Mouse (Mus musculus) limb, embryonic 13.5 days (tissue): ENCODE measurements around the gene Ankrd36. TPM values are rescaled to one million over a fixed set of nuclear protein-coding genes. Genes with fewer than 3 reads are reported as not detected.
A peak's percentile ranks its signal among the peaks of the same experiment; 100 is the strongest.
"Not testable (repeated sequence)": the region's sequence is repeated elsewhere in the genome, so short reads cannot be mapped to it uniquely, and the experiment has no call there.

ENCODE experiments used
- ATAC-seq: fragments of 200-750 bp; cut with Nextera tagmentation; 2 replicates; pipeline ENCODE4 v1.8.0; 2017; ENCODE audit warnings: low read depth, moderate number of reproducible peaks, moderate TSS enrichment; ENCODE audit not compliant: low FRiP score
- H3K27ac ChIP-seq: fragments of 300-500 bp; sonication (generic); 2 replicates; pipeline ENCODE4 v1.5.1; 2015; ENCODE audit warnings: inconsistent platforms, mild to moderate bottlenecking, moderate library complexity
- H3K27me3 ChIP-seq: fragments of 300-500 bp; sonication (generic); 2 replicates; pipeline ENCODE4 v1.6.1; 2015; ENCODE audit warnings: mild to moderate bottlenecking, inconsistent platforms
- H3K36me3 ChIP-seq: fragments of 300-500 bp; sonication (generic); 2 replicates; pipeline ENCODE4 v1.6.1; 2015; ENCODE audit warnings: inconsistent platforms, mild to moderate bottlenecking, moderate library complexity
- H3K4me1 ChIP-seq: fragments of 300-500 bp; sonication (generic); 2 replicates; pipeline ENCODE4 v1.6.1; 2015; ENCODE audit warnings: inconsistent platforms
- H3K4me2 ChIP-seq: fragments of 300-500 bp; sonication (generic); replicated peaks from 2 replicates; pipeline ENCODE4 v1.6.1; 2015; ENCODE audit warnings: inconsistent platforms, mild to moderate bottlenecking, moderate library complexity
- H3K4me3 ChIP-seq: fragments of 300-500 bp; sonication (generic); 2 replicates; pipeline ENCODE4 v1.5.1; 2015; ENCODE audit warnings: moderate library complexity, mild to moderate bottlenecking, inconsistent platforms
- H3K9ac ChIP-seq: fragments of 300-500 bp; sonication (generic); 2 replicates; pipeline ENCODE4 v1.6.1; 2015; ENCODE audit warnings: mild to moderate bottlenecking, inconsistent platforms
- H3K9me3 ChIP-seq: fragments of 300-500 bp; sonication (generic); 2 replicates; pipeline ENCODE4 v1.6.1; 2016; ENCODE audit warnings: inconsistent platforms
- WGBS: fragments of 180-500 bp; shearing (Covaris S2); methylation state at CpG from one replicate; pipeline ENCODE4 v1.1.7; 2015; 5-methylcytosine and 5-hydroxymethylcytosine counted together
- polyA plus RNA-seq: library from polyadenylated mRNA; unstranded; fragments of >200 nt; fragmentation: Nextera tagmentation; extraction: Ambion mirVana; gene quantifications from 2 replicates; pipeline ENCODE4 v1.2.1, GENCODE M21; 2015

Gene Ankrd36
- polyA plus RNA-seq, 1 experiment from 2014 or later: 0.10 TPM

DNA sequence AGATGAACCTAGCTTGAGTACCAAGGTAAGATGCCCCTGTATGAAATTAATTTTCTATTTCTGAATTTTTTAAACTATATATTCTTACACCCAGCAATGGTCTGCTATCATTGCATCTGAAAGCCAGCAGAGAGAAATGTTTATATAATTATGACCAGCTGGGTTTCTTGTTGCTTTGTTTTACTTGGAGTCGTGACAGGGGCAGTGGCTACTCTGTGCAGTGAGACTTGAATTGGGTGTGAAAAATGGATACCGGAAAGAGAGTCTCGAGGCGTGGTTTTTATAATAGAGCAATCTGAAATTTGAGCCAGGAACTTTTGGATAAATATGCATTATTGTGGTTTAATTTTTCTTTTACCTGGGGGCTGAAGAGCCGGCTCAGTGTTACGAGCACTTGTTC is 27.3 kb downstream of the Ankrd36 start:
- Histone ChIP-seq H3K27ac (no peak overlapping the region), H3K9me3 (no peaks in the 10 kb centered on the region), H3K27me3 (no peaks in the 10 kb centered on the region), H3K4me3 (no peak overlapping the region), H3K9ac (no peak overlapping the region), H3K4me1 (0 out of 2 replicates have a peak, but pooled peaks cover 4% of the 10 kb centered on the region), H3K36me3 (no peaks in the 10 kb centered on the region), H3K4me2 (no peak overlapping the region)
- no peak for ATAC-seq
- WGBS: 63% methylated on average over 6 of the region's 6 CpGs

DNA sequence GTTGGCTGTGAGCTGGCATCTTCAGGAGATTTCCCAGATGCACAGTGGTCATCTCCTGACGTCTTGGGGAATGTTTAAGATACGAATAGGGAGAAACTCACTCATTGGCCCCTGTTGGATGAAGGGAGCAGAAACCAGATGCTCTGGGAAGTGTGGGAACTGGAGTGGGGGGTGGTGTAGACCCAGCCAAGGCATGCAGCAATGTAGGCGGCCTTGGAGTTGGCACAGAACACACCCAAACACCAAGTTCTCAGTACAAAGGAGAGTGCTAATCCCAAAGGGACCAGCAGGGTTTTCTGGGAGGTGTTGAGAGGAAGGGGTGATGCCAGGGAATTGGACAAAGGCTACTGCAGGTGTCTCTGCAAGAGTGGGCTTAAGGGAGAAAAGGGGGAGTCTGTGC is 35.9 kb downstream of the Ankrd36 start:
- Histone ChIP-seq H3K4me3 (no peak overlapping the region), H3K9me3 (peaks cover 6% of the 10 kb centered on the region; the same call in 1 of the 2 replicates), H3K9ac (no peak overlapping the region), H3K27ac (no peak overlapping the region), H3K27me3 (no peaks in the 10 kb centered on the region), H3K36me3 (no peaks in the 10 kb centered on the region), H3K4me2 (no peak overlapping the region), H3K4me1 (no peaks in the 10 kb centered on the region)
- 81% methylated on average over 3 of the region's 3 CpGs for WGBS
- ATAC-seq: no peak

DNA sequence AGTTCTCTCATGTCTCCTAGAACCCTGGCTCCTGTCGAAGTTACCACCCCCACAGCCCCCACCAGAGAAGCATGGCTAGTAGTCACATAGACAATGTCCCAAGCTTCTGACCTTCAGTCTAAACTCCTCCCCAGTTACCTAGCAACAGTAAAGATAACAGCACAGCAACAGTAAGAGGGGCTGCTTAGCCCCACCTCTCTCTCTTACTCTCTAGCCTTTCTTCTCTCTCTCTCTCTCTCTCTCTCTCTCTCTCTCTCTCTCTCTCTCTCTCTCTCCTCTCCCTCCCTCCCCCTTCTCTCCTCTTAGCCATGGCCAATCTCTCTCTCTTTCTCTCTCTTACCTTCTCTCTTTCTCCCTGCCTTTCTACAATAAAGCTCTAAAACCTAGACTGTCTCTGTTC is 42.4 kb downstream of the Ankrd36 start:
- not testable (repeated sequence) for H3K27ac ChIP-seq, H3K36me3 ChIP-seq, H3K4me2 ChIP-seq, ATAC-seq, H3K9ac ChIP-seq, H3K4me3 ChIP-seq, H3K27me3 ChIP-seq, H3K4me1 ChIP-seq
- WGBS: 73% methylated on average over 1 of the region's 1 CpGs
- peaks cover 10% of the 10 kb centered on the region for H3K9me3 ChIP-seq

DNA sequence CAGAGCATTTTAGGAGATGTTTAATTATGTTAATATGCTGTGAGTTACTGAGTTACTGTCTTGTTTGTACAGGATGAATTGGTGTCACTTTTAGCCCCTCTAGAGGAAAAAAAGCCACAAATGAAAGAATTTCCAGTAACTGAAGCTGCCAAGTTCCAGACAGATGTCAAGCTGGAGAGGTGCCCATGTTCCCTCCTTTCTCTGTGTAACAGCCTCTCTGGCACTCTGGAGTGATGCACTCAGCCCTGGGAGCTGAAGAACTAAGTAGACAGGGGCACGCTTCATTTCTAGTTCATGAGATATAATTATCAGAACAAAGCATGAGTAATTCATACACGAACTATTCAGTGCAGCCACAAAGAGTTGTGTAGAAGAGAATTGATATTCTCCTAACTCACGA is 45.0 kb downstream of the Ankrd36 start:
- Histone ChIP-seq H3K4me2 (no peak overlapping the region), H3K36me3 (no peaks in the 10 kb centered on the region), H3K9me3 (peaks cover 10% of the 10 kb centered on the region), H3K27ac (no peak overlapping the region), H3K9ac (no peak overlapping the region), H3K4me1 (no peaks in the 10 kb centered on the region), H3K4me3 (no peak overlapping the region), H3K27me3 (no peaks in the 10 kb centered on the region)
- WGBS: 87% methylated on average over 3 of the region's 3 CpGs
- ATAC-seq: no peak

DNA sequence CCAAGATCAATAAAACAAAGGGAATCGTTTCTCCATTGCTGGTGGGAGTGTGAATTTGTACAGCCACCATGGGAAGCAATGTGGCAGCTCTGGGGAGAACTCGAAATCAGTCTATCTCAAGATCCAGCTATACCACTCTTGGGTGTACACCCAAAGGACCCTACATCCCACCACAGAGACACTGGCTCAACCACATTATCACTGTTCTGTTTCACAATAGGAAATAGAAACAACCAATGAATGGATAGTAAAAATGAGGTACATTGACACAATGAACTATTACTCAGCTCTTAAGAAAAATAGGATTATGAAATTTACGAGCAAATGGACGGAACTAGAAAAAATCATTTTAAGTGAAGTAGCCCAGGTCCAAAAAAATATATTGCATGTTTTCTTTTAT is 55.6 kb downstream of the Ankrd36 start:
- ATAC-seq: no peak
- Histone ChIP-seq H3K4me1 (no peaks in the 10 kb centered on the region), H3K27me3 (no peaks in the 10 kb centered on the region), H3K36me3 (no peaks in the 10 kb centered on the region), H3K27ac (no peak overlapping the region), H3K9ac (no peak overlapping the region), H3K4me3 (no peak overlapping the region), H3K9me3 (no peaks in the 10 kb centered on the region), H3K4me2 (no peak overlapping the region)
- 80% methylated on average over 4 of the region's 4 CpGs for WGBS

DNA sequence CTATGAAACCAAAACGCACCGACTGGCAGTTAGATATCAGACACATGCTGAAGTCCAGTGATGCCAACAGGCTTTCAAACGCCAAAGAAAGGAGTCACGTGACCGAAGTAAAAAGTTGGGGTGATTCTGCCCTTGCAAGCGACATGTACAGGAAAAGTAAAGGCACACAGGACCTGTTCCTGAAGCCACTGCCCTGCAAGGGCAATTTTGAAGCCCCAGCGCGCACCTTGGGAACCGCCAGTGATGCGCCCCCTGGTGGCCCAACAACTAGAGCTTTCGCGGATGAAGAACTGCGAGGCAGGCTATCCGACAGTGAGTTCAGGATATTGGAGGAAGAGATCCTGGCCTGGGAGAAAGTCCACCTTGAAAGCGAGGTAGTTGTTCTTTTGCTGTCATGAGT is 59.5 kb downstream of the Ankrd36 start:
- no peak overlapping the region for H3K9ac ChIP-seq
- WGBS: 23% methylated on average over 15 of the region's 15 CpGs
- ATAC-seq: no peak
- H3K4me1 ChIP-seq: no peaks in the 10 kb centered on the region
- no peaks in the 10 kb centered on the region for H3K9me3 ChIP-seq
- no peak overlapping the region for H3K4me3 ChIP-seq
- H3K27ac ChIP-seq: no peak overlapping the region
- no peaks in the 10 kb centered on the region for H3K27me3 ChIP-seq
- no peaks in the 10 kb centered on the region for H3K36me3 ChIP-seq
- H3K4me2 ChIP-seq: no peak overlapping the region

DNA sequence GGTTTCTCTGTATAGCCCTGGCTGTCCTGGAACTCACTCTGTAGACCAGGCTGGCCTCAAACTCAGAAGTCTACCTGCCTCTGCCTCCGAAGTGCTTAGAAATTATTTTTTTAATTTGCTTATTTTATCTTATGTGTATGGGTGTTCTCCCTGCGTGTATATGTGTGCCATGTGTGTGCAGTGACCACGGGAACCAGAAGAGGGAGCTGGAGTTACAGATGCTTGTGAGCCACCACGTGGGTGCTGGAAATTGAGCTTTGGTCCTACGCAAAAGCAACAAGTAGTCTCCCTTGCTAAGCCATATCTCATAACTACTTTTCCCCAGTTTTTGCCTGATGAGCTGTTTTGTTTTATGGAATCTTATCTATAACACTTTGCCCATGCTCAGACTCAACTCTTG is 73.6 kb downstream of the Ankrd36 start:
- no peaks in the 10 kb centered on the region for H3K36me3 ChIP-seq
- no peak overlapping the region for H3K9ac ChIP-seq
- H3K27ac ChIP-seq: no peak overlapping the region
- no peaks in the 10 kb centered on the region for H3K4me1 ChIP-seq
- WGBS: 82% methylated on average over 5 of the region's 5 CpGs
- H3K4me3 ChIP-seq: no peak overlapping the region
- H3K4me2 ChIP-seq: no peak overlapping the region
- no peaks in the 10 kb centered on the region for H3K27me3 ChIP-seq
- no peak for ATAC-seq
- no peaks in the 10 kb centered on the region for H3K9me3 ChIP-seq

DNA sequence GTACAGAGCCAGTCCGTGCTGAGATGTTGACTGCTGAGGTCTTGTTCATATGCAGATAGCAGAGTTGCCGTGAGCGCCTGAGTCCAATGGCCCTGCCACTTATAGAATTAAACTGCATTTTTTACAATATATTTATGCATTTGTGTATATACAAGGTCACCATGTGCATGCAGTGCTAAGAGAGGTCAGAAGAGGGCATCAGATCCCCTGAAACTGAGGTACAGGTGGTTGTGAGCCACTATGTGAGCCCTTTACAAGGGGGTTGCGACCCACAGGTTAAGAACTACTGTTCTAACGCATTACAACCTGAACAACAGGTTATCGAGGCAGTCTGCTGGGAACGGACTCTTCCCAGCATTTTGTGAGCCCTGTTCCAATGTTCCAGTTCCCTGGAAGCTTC is 80.8 kb downstream of the Ankrd36 start:
- no peak overlapping the region for H3K4me3 ChIP-seq
- 60% methylated on average over 7 of the region's 7 CpGs for WGBS
- no peak overlapping the region for H3K27ac ChIP-seq
- H3K36me3 ChIP-seq: no peaks in the 10 kb centered on the region
- H3K27me3 ChIP-seq: no peaks in the 10 kb centered on the region
- no peaks in the 10 kb centered on the region for H3K9me3 ChIP-seq
- H3K4me2 ChIP-seq: no peak overlapping the region
- ATAC-seq: no peak
- H3K9ac ChIP-seq: no peak overlapping the region
- no peaks in the 10 kb centered on the region for H3K4me1 ChIP-seq

DNA sequence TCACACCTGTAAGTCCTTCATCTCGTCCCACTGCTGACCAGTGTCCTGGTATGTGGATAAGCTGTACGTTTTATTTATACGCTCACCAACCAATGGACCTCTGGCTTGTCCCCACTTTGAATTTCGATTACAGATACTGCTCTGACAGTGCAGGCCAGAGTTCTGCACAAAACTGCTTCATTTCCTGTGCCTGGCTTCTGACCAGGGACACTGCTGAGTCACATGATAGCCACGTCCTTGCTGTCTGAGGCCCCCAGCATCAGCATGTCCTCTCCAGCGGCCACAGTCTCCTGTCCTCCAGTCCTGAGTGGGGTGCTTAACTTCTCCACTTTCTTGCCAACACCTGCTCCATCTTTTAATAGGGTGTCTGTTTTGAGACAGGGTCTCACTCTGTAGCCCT is 113.1 kb downstream of the Ankrd36 start:
- no peak for ATAC-seq

DNA sequence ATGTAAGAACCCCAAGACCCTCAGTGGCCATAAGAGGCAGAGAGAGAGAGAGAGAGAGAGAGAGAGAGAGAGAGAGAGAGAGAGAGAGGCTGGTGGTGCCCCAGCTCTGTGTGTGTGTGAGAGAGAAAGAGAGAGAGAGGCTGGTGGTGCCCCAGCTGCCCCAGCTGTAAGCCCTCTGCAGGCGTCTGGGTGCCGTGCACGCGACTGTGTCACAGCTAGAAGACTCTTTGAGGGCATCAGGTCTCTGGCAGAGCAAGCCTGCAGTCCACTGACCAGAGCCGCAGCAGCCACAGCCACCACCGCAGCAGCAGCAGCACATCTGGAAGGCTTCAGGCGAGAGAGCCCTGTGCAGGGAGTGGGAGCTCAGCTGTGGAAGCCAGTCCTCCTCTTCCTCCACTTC is 114.8 kb downstream of the Ankrd36 start:
- Histone ChIP-seq H3K36me3 (no peaks in the 10 kb centered on the region), H3K4me1 (peaks cover 22% of the 10 kb centered on the region)
- 21% methylated on average over 7 of the region's 7 CpGs for WGBS

More for the DNA sequence above, 113.1 kb downstream of the Ankrd36 start:
- Histone ChIP-seq H3K9ac (no peak overlapping the region), H3K4me3 (no peak overlapping the region), H3K4me1 (peaks cover 16% of the 10 kb centered on the region), H3K36me3 (no peaks in the 10 kb centered on the region), H3K9me3 (no peaks in the 10 kb centered on the region), H3K27me3 (no peaks in the 10 kb centered on the region), H3K27ac (peak overlapping the region; percentile 35; the same call in 1 of the 2 replicates), H3K4me2 (no peak overlapping the region)
- 57% methylated on average over 6 of the region's 6 CpGs for WGBS

DNA sequence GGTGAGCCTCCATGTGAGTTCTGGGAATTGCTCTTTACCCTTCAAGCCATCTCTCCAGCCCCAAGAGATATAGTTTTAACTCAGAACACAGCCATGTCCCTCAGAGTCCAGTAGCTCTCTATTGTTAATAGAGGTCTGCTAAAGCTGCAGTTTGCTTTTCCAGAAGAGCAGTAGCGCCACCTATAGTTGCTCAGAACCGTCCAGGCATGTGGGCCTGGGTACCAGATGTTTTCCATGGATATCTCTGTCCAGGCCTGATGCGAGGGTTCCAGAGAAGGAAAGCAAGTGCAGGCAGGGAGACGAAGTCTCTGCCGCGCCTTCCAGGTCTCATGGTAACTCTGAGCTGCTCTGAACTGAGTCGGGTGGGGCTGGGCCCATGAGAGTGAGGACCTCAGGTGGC is 122.3 kb downstream of the Ankrd36 start:
- H3K36me3 ChIP-seq: no peaks in the 10 kb centered on the region
- H3K4me3 ChIP-seq: no peak overlapping the region
- H3K27me3 ChIP-seq: no peaks in the 10 kb centered on the region
- H3K9ac ChIP-seq: no peak overlapping the region
- peaks cover 7% of the 10 kb centered on the region; the same call in 1 of the 2 replicates for H3K9me3 ChIP-seq
- H3K4me1 ChIP-seq: peaks cover 8% of the 10 kb centered on the region; the same call in 1 of the 2 replicates
- H3K27ac ChIP-seq: no peak overlapping the region
- 22% methylated on average over 7 of the region's 7 CpGs for WGBS
- no peak overlapping the region for H3K4me2 ChIP-seq
- peak; percentile 59; the same call in 1 of the 2 replicates for ATAC-seq

More for the DNA sequence above, 114.8 kb downstream of the Ankrd36 start:
- no peak for ATAC-seq
- no peak overlapping the region for H3K27ac ChIP-seq
- H3K4me2 ChIP-seq: no peak overlapping the region
- no peak overlapping the region for H3K4me3 ChIP-seq
- H3K27me3 ChIP-seq: no peaks in the 10 kb centered on the region
- H3K9me3 ChIP-seq: no peaks in the 10 kb centered on the region
- no peak overlapping the region for H3K9ac ChIP-seq

DNA sequence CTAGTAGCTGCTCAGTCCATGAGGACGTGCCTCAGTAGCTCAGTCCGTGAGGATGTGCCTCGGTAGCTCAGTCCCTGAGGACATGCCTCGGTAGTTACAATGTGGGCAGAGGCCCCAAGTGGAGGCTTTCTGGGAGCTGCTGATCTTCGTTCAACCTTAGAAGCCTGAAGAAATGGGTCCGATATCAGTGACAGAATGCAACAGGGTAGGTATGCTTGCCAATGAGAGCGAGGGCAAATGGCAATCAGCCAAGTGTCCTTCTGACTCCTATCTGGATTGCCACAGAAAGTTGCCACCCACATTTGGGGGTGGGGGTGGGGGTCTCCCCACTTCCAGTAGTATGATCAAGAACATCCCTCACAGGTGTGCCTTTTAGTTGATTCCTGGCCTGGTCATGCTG is 131.3 kb downstream of the Ankrd36 start:
- Histone ChIP-seq H3K4me1 (peaks cover 3% of the 10 kb centered on the region), H3K9ac (no peak overlapping the region), H3K4me3 (no peak overlapping the region), H3K27me3 (no peaks in the 10 kb centered on the region), H3K9me3 (no peaks in the 10 kb centered on the region), H3K4me2 (no peak overlapping the region), H3K36me3 (peaks cover 25% of the 10 kb centered on the region), H3K27ac (no peak overlapping the region)
- 91% methylated on average over 7 of the region's 7 CpGs for WGBS
- ATAC-seq: no peak

DNA sequence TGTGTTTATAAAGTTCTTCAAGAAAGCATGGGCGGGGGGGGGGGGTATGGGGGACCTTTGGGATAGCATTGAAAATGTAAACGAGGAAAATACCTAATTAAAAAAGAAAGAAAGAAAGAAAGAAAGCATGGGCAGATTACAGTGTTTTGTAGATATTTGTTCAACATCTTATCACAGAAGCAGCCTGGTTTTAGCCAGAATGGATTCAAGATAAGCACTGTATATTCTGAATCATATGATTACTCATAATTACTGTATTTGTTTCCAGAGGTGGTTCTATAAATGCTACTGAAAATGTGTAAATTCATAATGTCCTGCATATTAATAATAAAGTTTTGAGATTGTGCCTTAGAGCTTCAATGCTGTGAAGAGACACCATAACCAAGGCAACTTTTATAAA is 131.8 kb downstream of the Ankrd36 start:
- Histone ChIP-seq H3K9ac (no peak overlapping the region), H3K4me1 (peaks cover 8% of the 10 kb centered on the region), H3K27ac (no peak overlapping the region), H3K36me3 (peaks cover 25% of the 10 kb centered on the region), H3K27me3 (no peaks in the 10 kb centered on the region), H3K4me3 (no peak overlapping the region), H3K9me3 (no peaks in the 10 kb centered on the region), H3K4me2 (no peak overlapping the region)
- no peak for ATAC-seq
- WGBS: 70% methylated on average over 2 of the region's 2 CpGs
